ENCODE assay signal across 22 mouse cellular contexts in the genomic region with DNA sequence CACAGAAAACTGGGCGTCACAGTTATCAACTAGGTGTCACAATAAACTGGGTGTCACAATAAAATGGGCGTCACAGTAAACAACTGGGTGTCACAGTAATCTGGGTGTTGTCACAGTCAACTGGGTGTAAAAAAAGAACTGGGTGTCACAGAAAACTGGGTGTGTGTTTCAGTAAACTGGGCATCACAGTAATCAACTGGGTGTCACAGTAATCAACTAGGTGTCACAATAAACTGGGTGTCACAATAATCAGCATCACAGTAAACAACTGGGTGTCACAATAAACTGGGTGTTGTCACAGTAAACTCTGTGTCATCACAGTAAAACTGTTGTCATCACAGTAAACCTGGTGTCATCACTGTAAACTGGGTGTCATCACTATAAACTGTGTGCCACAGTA. TPM values are rescaled to one million over a fixed set of nuclear protein-coding genes. Genes with fewer than 3 reads are reported as not detected.
"Had no signal": no experiment of that assay in that cellular context is flagged by ENCODE, and none has a peak within 500 bp of the region (broad histone marks: within the 10 kb centered on the region; RNA-seq: fewer than 3 reads in every experiment).

No protein-coding gene starts in this region.

- H3K27me3 ChIP-seq: midbrain, embryonic 12.5 days; neural tube, embryonic 12.5 days had no signal

- H3K4me2 ChIP-seq: lung, embryonic 14.5 days; midbrain, embryonic 12.5 days; neural tube, embryonic 12.5 days had no signal

- H3K9me3 ChIP-seq: midbrain, embryonic 10.5 days; midbrain, embryonic 12.5 days; neural tube, embryonic 12.5 days had no signal

- H3K27ac ChIP-seq: midbrain, embryonic 10.5 days; midbrain, embryonic 12.5 days; neural tube, embryonic 12.5 days had no signal

- H3K4me1 ChIP-seq: midbrain, embryonic 10.5 days; midbrain, embryonic 12.5 days; neural tube, embryonic 12.5 days had no signal

- ATAC-seq: midbrain, embryonic 16.5 days had no signal

- H3K36me3 ChIP-seq: midbrain, embryonic 10.5 days; midbrain, embryonic 12.5 days; neural tube, embryonic 12.5 days had no signal

- H3K4me3 ChIP-seq: midbrain, embryonic 10.5 days; midbrain, embryonic 12.5 days; neural tube, embryonic 12.5 days had no signal

- H3K9ac ChIP-seq: lung, embryonic 14.5 days; midbrain, embryonic 12.5 days; neural tube, embryonic 12.5 days had no signal

- DNase-seq: lung, adult 18-20 months; lung, embryonic 14.5 days; lung, postnatal 10 days; lung, postnatal 4 days; midbrain, embryonic 14.5 days; retina, postnatal 1 day; right cerebral cortex, adult 18-20 months; right cerebral cortex, postnatal 25 days; right cerebral cortex, postnatal 4 days; spleen, adult 18-20 months; thymus, adult 18-20 months; thymus, postnatal 14 days; thymus, postnatal 36 days had no signal

RNA-seq across cellular contexts. Expression of a gene that starts 25.3 kb away (rescaled TPM):
- total RNA-seq: megakaryocyte-erythroid progenitor cell, adult 5-6 weeks had no signal
- polyA plus RNA-seq: lung, embryonic 14.5 days; lung, embryonic 16.5 days; midbrain, embryonic 10.5 days; midbrain, embryonic 12.5 days; neural tube, embryonic 12.5 days; neural tube, embryonic 14.5 days; stomach, embryonic 14.5 days had no signal

RNA-seq across cellular contexts. Expression of a gene that starts 40.2 kb away (rescaled TPM):
- polyA plus RNA-seq: lung, embryonic 14.5 days; midbrain, embryonic 10.5 days; midbrain, embryonic 14.5 days; midbrain, embryonic 16.5 days; neural tube, embryonic 12.5 days; neural tube, embryonic 14.5 days; stomach, embryonic 14.5 days had no signal

RNA-seq across cellular contexts. Expression of a gene that starts 46.3 kb away (rescaled TPM):
- total RNA-seq: megakaryocyte-erythroid progenitor cell, adult 5-6 weeks had no signal
- polyA plus RNA-seq: lung, embryonic 14.5 days; lung, embryonic 16.5 days; midbrain, embryonic 10.5 days; midbrain, embryonic 14.5 days; midbrain, embryonic 16.5 days; neural tube, embryonic 12.5 days; neural tube, embryonic 14.5 days; stomach, embryonic 14.5 days; thymus, postnatal 0 days had no signal

RNA-seq across cellular contexts. Expression of a gene that starts 55.2 kb away (rescaled TPM):
- total RNA-seq: megakaryocyte-erythroid progenitor cell, adult 5-6 weeks had no signal
- polyA plus RNA-seq: midbrain, embryonic 10.5 days; midbrain, embryonic 12.5 days; midbrain, embryonic 14.5 days; midbrain, embryonic 16.5 days; neural tube, embryonic 12.5 days; neural tube, embryonic 14.5 days; stomach, embryonic 14.5 days had no signal
